Mouse (Mus musculus) cortical plate, adult 2 months (tissue): ENCODE data around the gene Chrnb1. TPM values are rescaled to one million over a fixed set of nuclear protein-coding genes. Genes with fewer than 3 reads are reported as not detected.

Experiments
- H3K27ac ChIP-seq: fragments of 200-500 bp; 2 replicates; pipeline ENCODE4 v1.5.1; 2012; ENCODE audit warnings: low read length, control low read depth, inconsistent platforms; ENCODE audit not compliant: insufficient read depth
- H3K4me1 ChIP-seq: fragments of 200-500 bp; 2 replicates; pipeline ENCODE4 v1.6.1; 2011; ENCODE audit warnings: low read length; ENCODE audit not compliant: control insufficient read depth, insufficient read depth
- H3K4me3 ChIP-seq: fragments of 200-500 bp; 2 replicates; pipeline ENCODE4 v1.5.1; 2011; ENCODE audit warnings: mild to moderate bottlenecking, low read length, control low read depth; ENCODE audit not compliant: insufficient read depth
- CTCF ChIP-seq: fragments of 200-500 bp; IDR thresholded peaks from 2 replicates; pipeline ENCODE4 v1.5.1; 2011; ENCODE audit warnings: mild to moderate bottlenecking, control low read depth, low read length; ENCODE audit not compliant: insufficient read depth; ENCODE audit errors: extremely low read depth
- POLR2A ChIP-seq: fragments of 200-500 bp; IDR thresholded peaks from 2 replicates; pipeline ENCODE4 v1.6.1; 2011; ENCODE audit warnings: mild to moderate bottlenecking, low read length, control low read depth; ENCODE audit not compliant: insufficient read depth; ENCODE audit errors: extremely low read depth
- polyA plus RNA-seq: library from polyadenylated mRNA; depleted of rRNA; stranded (reverse); fragments of >200 nt; gene quantifications from 2 replicates; pipeline ENCODE4 v1.2.3, GENCODE M21; 2012

Chrnb1 gene
- polyA plus RNA-seq, 1 experiment, result 1.4 TPM

DNA sequence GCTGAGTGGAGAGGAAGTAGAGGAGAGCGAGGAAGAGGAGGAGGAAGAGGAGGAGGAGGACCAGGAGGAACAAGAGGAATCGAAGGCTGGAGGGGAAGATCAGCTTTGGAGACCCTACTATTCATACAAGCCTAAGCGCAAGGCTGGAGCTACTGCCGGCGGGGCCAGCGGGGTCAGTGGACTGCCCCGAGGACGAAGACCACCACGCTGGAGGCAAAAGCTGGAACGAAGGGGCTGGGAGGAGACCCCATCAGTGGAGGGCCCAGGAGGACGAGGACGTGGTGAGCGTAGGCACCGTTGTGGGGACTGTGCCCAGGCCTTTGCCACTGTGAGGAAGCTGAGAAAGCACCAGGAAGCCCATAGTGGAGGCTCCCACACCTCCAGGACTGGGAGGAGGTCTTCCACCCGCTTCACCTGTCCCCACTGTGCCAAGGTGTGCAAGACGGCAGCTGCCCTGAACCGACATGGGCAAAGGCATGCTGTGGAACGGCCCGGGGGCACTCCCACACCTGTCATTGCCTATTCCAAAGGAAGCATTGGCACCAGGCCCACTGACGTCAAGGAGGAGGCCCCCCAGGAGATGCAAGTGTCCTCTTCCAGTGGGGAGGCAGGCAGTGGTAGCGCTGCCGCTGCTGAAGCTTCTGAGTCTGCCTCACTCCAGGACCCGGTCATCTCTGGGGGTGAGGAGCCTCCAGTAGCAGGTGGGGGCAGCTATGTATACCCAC is 17.3 kb downstream of the Chrnb1 start:
- no peak overlapping the region for H3K4me3 ChIP-seq
- no peaks in the 10 kb centered on the region for H3K4me1 ChIP-seq
- TF ChIP-seq CTCF, result no peak
- TF ChIP-seq POLR2A, result no peak
- H3K27ac ChIP-seq, result no peak overlapping the region

DNA sequence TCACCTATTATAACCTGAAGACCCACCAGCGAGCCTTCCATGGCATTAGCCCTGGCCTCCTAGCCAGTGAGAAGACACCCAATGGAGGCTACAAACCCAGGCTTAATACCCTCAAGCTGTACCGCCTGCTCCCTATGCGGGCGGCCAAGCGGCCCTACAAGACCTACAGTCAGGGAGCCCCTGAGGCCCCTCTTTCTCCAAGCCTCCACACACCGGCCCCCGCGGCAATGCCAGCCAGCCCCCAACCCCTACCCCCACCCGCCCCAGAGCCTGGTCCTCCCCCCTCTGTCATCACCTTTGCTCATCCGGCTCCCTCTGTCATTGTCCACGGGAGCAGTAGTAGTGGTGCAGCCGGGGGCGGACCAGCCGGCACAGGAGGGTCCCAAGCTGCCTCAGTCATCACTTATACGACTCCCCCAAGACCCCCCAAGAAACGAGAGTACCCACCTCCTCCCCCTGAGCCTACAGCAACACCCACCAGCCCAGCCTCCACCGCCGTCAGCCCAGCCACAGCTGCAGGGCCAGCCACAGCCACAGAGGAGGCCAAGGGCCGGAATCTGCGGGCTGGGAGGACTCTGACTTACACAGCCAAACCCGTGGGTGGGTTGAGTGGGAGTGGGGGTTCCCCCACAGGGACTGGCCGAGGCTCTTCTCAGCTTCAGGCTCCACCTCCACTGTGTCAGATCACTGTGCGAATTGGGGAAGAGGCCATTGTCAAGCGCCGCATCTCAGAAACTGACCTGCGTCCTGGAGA is 18.1 kb downstream of the Chrnb1 start:
- H3K4me1 ChIP-seq, result no peaks in the 10 kb centered on the region
- no peak for TF ChIP-seq CTCF
- TF ChIP-seq POLR2A, result no peak
- no peak overlapping the region for H3K4me3 ChIP-seq
- no peak overlapping the region for H3K27ac ChIP-seq

DNA sequence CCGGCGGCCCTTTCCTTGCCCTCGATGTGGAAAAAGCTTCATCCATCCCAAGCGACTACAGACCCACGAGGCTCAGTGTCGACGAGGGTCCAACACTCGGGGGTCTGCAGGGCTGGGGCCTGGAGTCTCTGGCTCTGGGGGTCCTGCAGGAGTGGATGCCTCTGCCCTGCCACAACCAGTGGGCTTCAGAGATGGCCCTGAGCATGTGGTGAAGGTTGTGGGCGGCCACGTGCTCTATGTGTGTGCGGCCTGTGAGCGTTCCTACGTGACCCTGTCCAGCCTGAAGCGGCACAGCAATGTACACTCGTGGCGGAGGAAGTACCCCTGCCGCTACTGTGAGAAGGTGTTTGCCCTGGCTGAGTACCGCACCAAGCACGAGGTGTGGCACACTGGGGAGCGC is 19.3 kb downstream of the Chrnb1 start:
- no peak overlapping the region for H3K27ac ChIP-seq

DNA sequence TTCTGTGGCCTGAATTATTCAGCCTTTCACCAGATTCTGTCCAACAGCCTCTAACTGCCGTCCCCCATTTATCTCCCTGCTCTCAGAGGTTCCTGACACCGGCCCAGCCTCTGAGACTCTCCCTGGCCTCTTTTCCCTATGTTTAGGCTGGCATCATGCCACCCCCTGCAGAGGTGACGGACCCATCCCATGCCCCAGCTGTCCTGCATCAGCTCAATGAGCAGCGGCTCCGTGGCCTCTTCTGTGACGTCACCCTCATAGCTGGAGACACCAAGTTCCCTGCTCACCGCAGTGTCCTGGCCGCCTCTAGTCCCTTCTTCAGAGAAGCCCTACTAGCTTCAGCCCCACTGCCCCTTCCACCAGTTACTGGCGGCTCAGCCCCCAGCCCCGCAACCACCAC is 20.0 kb downstream of the Chrnb1 start:
- H3K4me3 ChIP-seq, result no peak overlapping the region
- no peak overlapping the region for H3K27ac ChIP-seq
- TF ChIP-seq POLR2A, result no peak
- no peak for TF ChIP-seq CTCF
- no peaks in the 10 kb centered on the region for H3K4me1 ChIP-seq

More for the DNA sequence above, 19.3 kb downstream of the Chrnb1 start:
- no peak overlapping the region for H3K4me3 ChIP-seq
- no peaks in the 10 kb centered on the region for H3K4me1 ChIP-seq
- TF ChIP-seq CTCF (no peak), POLR2A (no peak)

DNA sequence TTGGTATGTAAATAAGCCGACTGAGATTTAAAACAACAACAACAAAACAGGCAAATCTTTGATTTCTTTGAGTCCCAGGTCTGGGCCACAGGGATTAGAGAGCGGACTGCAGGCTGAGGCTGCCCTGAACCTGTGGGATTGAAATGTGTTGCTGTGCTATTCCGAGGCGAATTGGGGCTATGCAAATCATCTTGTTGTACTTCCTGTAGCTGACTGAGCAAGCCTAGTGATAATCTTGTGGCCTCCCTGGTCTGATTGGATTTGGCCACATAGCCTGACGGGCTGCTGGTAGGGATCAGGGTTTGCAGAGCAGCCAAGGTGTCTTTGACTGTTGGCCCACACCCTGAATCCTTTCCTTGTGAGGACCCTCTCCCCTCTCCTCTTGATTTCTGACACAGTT is 20.8 kb downstream of the Chrnb1 start:
- no peak overlapping the region for H3K4me3 ChIP-seq

DNA sequence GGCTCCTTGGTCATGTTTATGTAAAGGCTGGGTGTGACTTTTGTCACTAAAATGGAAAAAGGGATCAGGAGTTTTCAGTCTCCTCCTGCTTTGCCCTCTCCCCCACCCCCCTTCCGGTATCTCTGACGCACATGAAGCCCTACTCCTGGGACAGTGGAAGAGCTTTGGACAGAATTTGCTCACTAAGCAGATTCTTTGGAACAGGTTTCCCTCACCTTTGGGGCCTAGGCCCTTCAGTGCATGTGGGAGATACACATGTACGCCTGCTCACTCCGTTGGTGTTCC is 28.2 kb downstream of the Chrnb1 start:
- peak overlapping the region; percentile 99 for H3K4me3 ChIP-seq
- no peak for TF ChIP-seq POLR2A
- TF ChIP-seq CTCF, result no peak
- H3K27ac ChIP-seq, result no peak overlapping the region
- peaks cover 15% of the 10 kb centered on the region for H3K4me1 ChIP-seq

More for the DNA sequence above, 20.8 kb downstream of the Chrnb1 start:
- Histone ChIP-seq H3K27ac (no peak overlapping the region), H3K4me1 (no peaks in the 10 kb centered on the region)
- TF ChIP-seq CTCF, result no peak
- no peak for TF ChIP-seq POLR2A

DNA sequence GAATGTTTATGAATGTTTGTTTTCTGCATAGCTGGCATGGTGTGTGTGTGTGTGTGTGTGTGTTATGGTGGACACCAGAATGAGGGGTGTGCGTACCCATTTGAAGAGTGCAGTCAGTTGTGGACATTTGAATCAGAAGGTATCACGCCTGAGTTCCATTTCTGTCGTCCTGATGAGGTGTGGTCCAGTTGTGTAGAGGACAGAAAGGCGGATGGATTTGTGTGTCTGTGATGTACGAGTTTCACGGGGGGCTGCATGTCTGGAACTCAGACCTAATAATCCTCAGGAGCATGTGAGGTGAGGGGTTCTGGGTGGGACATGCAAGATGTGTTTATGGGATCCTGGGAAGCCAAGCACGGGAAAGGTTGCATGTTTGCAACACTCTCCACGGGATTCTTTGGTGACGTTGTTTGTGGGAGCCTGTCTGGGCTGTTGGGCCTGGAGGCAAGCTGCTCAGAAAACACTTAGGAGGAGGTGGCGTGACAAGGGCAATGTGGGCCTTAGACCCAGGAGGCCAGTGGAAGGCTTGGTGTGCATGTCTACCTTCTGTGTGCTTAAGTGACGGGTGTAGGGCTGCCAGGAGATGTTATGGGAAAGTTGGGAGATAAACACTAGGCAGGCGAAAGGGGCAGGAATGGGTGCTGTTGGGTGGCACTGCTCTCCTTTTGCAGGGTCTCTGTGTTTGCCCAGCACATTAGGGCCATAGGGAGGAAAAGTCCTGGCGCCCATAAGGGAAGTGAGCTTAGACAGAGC is 28.7 kb downstream of the Chrnb1 start:
- peak overlapping the region; percentile 99 for H3K4me3 ChIP-seq
- peak overlapping the region; percentile 100 for H3K27ac ChIP-seq
- TF ChIP-seq POLR2A (no peak), CTCF (no peak)
- peaks cover 15% of the 10 kb centered on the region for H3K4me1 ChIP-seq

DNA sequence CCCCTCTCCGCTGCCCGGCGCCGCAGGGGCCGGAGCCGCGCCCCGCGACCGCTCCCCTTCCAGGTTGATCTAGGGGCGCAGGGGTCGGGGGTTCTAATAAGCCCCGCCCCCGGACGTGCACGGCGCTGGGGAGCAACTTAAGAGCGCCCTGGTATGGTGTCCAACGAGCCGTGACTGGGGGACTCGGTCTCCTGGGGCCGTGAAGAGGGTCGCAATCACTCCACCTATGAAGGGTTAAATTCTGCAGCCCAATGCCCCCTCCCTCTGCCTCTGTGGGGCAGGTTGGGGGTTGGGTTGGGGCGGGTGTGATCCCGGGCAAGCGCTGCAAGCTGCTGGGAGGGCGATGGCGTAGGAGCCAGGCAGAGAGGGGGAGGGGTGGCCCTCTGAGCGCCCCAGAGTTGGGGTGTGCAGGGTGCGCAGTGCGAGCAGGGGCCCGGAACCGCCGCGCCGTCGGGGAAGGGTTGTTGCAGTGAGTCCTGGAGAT is 29.6 kb downstream of the Chrnb1 start:
- TF ChIP-seq POLR2A (no peak), CTCF (no peak)
- H3K27ac ChIP-seq, result peak overlapping the region; percentile 100
- peak overlapping the region; percentile 99 for H3K4me3 ChIP-seq
- H3K4me1 ChIP-seq, result peaks cover 15% of the 10 kb centered on the region

DNA sequence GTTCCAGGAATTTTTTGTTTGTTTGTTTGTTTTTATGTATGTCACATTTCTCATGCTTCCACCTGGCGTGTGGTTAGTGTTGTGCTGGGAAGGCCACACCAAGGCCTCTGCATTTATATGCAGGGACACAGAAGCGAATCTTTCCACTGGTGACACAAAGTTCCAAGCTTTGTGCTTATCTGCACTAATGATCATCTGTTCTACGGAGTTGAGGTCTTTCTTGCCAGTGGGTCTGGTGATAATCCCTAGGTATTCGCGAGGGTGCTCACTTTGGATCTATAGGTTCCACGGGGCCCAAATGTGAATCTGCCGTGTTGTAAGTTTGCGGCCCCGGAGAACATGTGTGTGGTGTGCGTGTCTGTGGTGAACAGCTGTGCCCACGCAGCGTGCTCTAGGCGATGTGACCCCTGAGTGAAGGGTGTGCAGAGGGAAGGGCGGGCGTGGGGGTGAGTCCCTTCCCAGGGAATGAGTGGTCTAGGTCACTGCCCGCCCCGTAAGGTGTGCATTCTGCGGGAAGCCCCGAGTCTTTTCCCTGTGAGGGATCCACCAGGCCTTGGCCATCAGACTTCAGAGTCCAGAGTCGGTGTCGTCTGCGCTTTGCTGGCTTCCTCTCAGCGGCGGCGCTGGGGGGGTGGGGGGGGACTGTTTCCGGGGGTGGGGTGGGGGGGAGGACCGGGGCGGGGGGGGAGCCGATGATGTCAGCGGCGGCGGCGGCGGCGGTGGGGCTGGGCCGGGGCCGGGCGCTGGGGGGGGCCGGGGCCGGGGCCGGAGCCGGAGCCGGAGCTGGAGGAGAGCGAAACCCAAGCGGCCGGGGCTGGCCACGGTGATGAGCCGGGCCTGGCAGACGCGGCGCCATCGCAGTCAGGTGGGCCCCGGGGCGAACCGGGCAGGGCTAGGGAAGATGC is 30.3 kb downstream of the Chrnb1 start, which contains the start of gene Zbtb4:
TSS of gene Zbtb4 (plus strand) at position 692 of the 905 bp plus-strand sequence.
- H3K27ac ChIP-seq, result peak within 1 kb of the TSS; percentile 100
- TF ChIP-seq POLR2A, result peak; percentile 35; the same call in 1 of the 2 replicates
- no peak for TF ChIP-seq CTCF
- peak within 1 kb of the TSS; percentile 99 for H3K4me3 ChIP-seq
- peaks cover 15% of the 10 kb centered on the region for H3K4me1 ChIP-seq
